12 mouse cellular contexts compared by ENCODE assay signal in the genomic region with DNA sequence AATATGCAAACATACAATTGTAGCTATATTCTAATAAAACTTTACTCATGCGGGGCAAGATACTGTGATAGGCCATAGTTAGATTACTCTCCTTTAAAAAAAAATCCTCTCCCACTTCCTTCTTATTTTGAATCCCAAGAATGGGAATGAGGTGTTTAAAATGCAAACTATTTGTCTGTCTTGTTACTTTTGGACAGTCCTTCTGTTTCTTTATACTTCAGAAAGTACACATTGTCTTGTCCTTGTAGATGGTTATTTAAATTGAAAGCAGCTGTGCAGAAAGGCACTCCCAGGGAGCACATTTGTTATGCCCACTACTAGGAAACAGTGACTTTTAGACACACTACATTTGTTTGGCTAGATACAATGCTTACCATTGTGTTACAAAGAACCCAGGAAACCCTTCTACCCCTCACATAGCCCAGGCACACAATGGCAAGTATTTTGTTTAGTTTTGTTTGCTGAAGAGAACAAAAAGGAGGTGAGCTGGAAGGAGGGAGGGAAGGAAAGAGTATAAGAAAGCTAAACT.
"Had no signal": no experiment of that assay in that cellular context is flagged by ENCODE, and none has a peak within 500 bp of the region (broad histone marks: within the 10 kb centered on the region; RNA-seq: fewer than 3 reads in every experiment).

No protein-coding gene starts in this region.

- H3K27me3 ChIP-seq: limb, embryonic 12.5 days; limb, embryonic 15.5 days; lung, embryonic 15.5 days had no signal

- H3K9me3 ChIP-seq: limb, embryonic 12.5 days; limb, embryonic 15.5 days; lung, embryonic 15.5 days had no signal

- H3K4me3 ChIP-seq: left cerebral cortex, adult 2 months; limb, embryonic 12.5 days; limb, embryonic 15.5 days; lung, embryonic 15.5 days had no signal

- DNase-seq: layer of hippocampus, postnatal 36 days; lung, postnatal 4 days; midbrain, embryonic 14.5 days; thymus, adult 18-20 months; thymus, postnatal 36 days had no signal

- H3K9ac ChIP-seq: limb, embryonic 12.5 days; limb, embryonic 15.5 days; liver, embryonic 14.5 days; liver, postnatal 0 days; lung, embryonic 15.5 days had no signal

- H3K36me3 ChIP-seq: limb, embryonic 12.5 days; limb, embryonic 15.5 days; lung, embryonic 15.5 days had no signal

- H3K27ac ChIP-seq: kidney, postnatal 0 days; left cerebral cortex, adult 2 months; limb, embryonic 12.5 days; limb, embryonic 15.5 days; liver, embryonic 14.5 days; lung, embryonic 15.5 days had no signal

- H3K4me1 ChIP-seq: lung, embryonic 15.5 days had no signal
